Mouse (Mus musculus): ENCODE measurements around the gene Hadh. TPM values are rescaled to one million over a fixed set of nuclear protein-coding genes. Genes with fewer than 3 reads are reported as not detected.

Hadh gene
- polyA plus RNA-seq, 1 experiment from 2014 or later = 19.7 TPM

DNA sequence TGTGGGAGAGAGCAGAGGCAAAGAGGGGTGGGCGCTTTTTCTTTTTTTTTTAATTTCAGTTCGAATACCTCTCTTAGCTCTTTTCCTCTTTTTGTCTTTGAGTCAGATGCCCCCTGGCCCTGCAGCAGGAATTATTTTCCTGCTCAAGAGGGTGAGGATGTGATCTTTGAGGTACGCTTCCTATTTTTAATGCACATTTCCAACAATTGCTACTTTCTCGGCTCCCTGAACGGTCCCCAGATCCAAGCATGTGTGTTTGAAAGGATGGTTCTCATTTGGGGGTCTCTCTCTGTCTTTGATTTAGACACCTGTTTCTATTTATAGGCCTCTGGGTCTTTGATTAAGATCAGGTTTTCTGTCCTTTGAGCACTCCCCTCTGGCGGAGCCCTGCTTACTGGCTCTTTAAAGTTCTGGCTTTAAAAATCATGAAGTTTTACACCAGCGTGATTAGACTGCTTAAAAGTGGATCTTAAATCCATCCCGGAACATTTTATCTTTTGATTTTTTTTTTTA is 75.3 kb downstream of the Hadh start:
- H3K4me3 ChIP-seq (ENCODE audit: low read depth, low read length) = no peak overlapping the region
- ATAC-seq = no peak
- peaks cover 5% of the 10 kb centered on the region; the same call in 1 of the 2 replicates for H3K4me1 ChIP-seq (ENCODE audit: control insufficient read depth, insufficient read depth, low read length)
- no peak overlapping the region for H3K4me2 ChIP-seq (ENCODE audit: low read length)
- H3K36me3 ChIP-seq (ENCODE audit: control insufficient read depth, insufficient read depth, low read length) = no peaks in the 10 kb centered on the region
- peak overlapping the region; percentile 40; the same call in 1 of the 2 replicates for H3K27ac ChIP-seq (ENCODE audit: low read length)
- H3K27me3 ChIP-seq (ENCODE audit: control insufficient read depth, insufficient read depth, low read depth, low read length) = no peaks in the 10 kb centered on the region
- WGBS = 58% methylated on average over 8 of the region's 8 CpGs
- no peaks in the 10 kb centered on the region for H3K9me3 ChIP-seq (replicated peaks; ENCODE audit: control insufficient read depth, low read length, poor library complexity, severe bottlenecking)
- H3K9ac ChIP-seq (ENCODE audit: low read depth, low read length) = no peak overlapping the region

- peak overlapping the region; percentile 40 for H3K27ac ChIP-seq (ENCODE audit: low read length)
- ATAC-seq = peak; percentile 46; the same call in 1 of the 2 replicates
- 52% methylated on average over 10 of the region's 10 CpGs for WGBS
Observed at GRCm38 (mm10) chr3:131196050-131196449, 75.9 kb downstream of the Hadh start.

GRCm38 (mm10) chr3:131191454-131191853 is 80.4 kb downstream of the Hadh start:
- Histone ChIP-seq H3K9ac (ENCODE audit: low read depth, low read length) (no peak overlapping the region), H3K27me3 (ENCODE audit: control insufficient read depth, insufficient read depth, low read depth, low read length) (no peaks in the 10 kb centered on the region), H3K36me3 (ENCODE audit: control insufficient read depth, insufficient read depth, low read length) (no peaks in the 10 kb centered on the region), H3K4me2 (ENCODE audit: low read length) (no peak overlapping the region), H3K4me1 (ENCODE audit: control insufficient read depth, insufficient read depth, low read length) (peaks cover 7% of the 10 kb centered on the region; the same call in 1 of the 2 replicates), H3K9me3 (replicated peaks; ENCODE audit: control insufficient read depth, low read length, poor library complexity, severe bottlenecking) (no peaks in the 10 kb centered on the region), H3K4me3 (ENCODE audit: low read depth, low read length) (no peak overlapping the region), H3K27ac (ENCODE audit: low read length) (no peak overlapping the region)
- 73% methylated on average over 7 of the region's 7 CpGs for WGBS
- no peak for ATAC-seq

More at GRCm38 (mm10) chr3:131196050-131196449, 75.9 kb downstream of the Hadh start:
- no peaks in the 10 kb centered on the region for H3K36me3 ChIP-seq (ENCODE audit: control insufficient read depth, insufficient read depth, low read length)
- no peak overlapping the region for H3K4me3 ChIP-seq (ENCODE audit: low read depth, low read length)
- H3K4me2 ChIP-seq (ENCODE audit: low read length) = no peak overlapping the region
- peaks cover 5% of the 10 kb centered on the region; the same call in 1 of the 2 replicates for H3K4me1 ChIP-seq (ENCODE audit: control insufficient read depth, insufficient read depth, low read length)
- no peaks in the 10 kb centered on the region for H3K9me3 ChIP-seq (replicated peaks; ENCODE audit: control insufficient read depth, low read length, poor library complexity, severe bottlenecking)
- H3K9ac ChIP-seq (ENCODE audit: low read depth, low read length) = no peak overlapping the region
- H3K27me3 ChIP-seq (ENCODE audit: control insufficient read depth, insufficient read depth, low read depth, low read length) = no peaks in the 10 kb centered on the region

DNA sequence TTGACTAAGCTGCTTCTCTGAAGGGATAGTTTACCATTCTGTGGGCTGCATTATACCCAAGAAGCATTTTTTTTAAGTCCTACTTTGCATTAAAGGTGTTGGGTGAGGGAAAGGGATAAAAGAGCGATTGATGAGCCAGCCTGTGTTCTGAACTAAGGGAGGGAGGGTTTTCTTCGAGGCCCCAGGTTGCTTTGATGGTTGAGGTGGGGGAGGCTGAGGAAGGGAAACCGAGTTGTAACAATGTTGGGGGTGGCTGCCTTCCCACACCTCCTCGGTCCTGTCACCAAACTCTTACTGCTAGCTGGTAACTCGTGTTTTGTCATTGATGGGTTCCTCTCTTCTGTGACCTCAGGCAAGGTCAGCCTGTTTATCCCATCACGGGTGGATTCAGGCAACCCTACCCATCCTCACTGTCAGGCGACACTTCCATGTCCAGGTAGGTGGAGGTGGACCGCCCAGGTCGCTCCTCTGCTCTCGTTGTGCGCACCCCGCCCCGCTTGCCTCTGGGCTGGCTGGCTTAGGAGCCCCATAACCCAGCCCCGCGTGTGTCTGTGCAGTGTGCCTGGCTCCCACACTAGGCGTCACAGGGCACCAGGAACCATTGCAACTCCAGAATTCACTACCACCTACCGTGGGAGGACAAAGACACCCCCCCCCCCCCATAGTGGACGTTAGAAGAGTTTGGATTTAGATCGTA is 81.1 kb downstream of the Hadh start:
- 86% methylated on average over 19 of the region's 19 CpGs for WGBS
- no peak overlapping the region for H3K27ac ChIP-seq (ENCODE audit: low read length)
- H3K4me3 ChIP-seq (ENCODE audit: low read depth, low read length) = no peak overlapping the region
- H3K9me3 ChIP-seq (replicated peaks; ENCODE audit: control insufficient read depth, low read length, poor library complexity, severe bottlenecking) = no peaks in the 10 kb centered on the region
- H3K4me1 ChIP-seq (ENCODE audit: control insufficient read depth, insufficient read depth, low read length) = 0 out of 2 replicates have a peak, but pooled peaks cover 4% of the 10 kb centered on the region
- ATAC-seq = 0 out of 2 replicates have a peak, but pooled peaks have one; percentile 29
- H3K36me3 ChIP-seq (ENCODE audit: control insufficient read depth, insufficient read depth, low read length) = no peaks in the 10 kb centered on the region
- H3K4me2 ChIP-seq (ENCODE audit: low read length) = no peak overlapping the region
- H3K9ac ChIP-seq (ENCODE audit: low read depth, low read length) = no peak overlapping the region
- H3K27me3 ChIP-seq (ENCODE audit: control insufficient read depth, insufficient read depth, low read depth, low read length) = no peaks in the 10 kb centered on the region

DNA sequence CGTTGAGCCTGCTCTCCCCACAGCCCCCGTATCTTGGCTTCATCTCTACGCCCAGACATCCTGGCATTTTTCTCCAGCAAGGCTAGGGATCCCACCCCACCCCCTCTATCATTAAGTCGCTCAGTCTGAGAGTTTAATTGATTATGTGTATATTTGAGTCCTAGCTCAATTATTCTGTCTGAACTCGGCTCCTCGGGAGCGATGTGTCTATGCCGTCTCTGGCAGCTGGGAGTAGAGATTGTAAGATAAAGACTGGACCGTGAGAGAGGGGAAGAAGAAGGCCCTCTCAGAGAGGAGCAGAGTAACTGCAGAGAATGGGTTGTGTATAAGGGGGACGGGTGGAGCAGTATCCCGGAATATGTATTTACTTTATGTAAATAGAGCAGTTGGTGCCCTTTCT is 81.7 kb downstream of the Hadh start:
- H3K36me3 ChIP-seq (ENCODE audit: control insufficient read depth, insufficient read depth, low read length) = no peaks in the 10 kb centered on the region
- 63% methylated on average over 11 of the region's 11 CpGs for WGBS
- 0 out of 2 replicates have a peak, but pooled peaks cover 4% of the 10 kb centered on the region for H3K4me1 ChIP-seq (ENCODE audit: control insufficient read depth, insufficient read depth, low read length)
- H3K27ac ChIP-seq (ENCODE audit: low read length) = no peak overlapping the region
- no peak for ATAC-seq
- H3K27me3 ChIP-seq (ENCODE audit: control insufficient read depth, insufficient read depth, low read depth, low read length) = no peaks in the 10 kb centered on the region
- H3K4me2 ChIP-seq (ENCODE audit: low read length) = no peak overlapping the region
- H3K4me3 ChIP-seq (ENCODE audit: low read depth, low read length) = no peak overlapping the region
- no peak overlapping the region for H3K9ac ChIP-seq (ENCODE audit: low read depth, low read length)
- no peaks in the 10 kb centered on the region for H3K9me3 ChIP-seq (replicated peaks; ENCODE audit: control insufficient read depth, low read length, poor library complexity, severe bottlenecking)

DNA sequence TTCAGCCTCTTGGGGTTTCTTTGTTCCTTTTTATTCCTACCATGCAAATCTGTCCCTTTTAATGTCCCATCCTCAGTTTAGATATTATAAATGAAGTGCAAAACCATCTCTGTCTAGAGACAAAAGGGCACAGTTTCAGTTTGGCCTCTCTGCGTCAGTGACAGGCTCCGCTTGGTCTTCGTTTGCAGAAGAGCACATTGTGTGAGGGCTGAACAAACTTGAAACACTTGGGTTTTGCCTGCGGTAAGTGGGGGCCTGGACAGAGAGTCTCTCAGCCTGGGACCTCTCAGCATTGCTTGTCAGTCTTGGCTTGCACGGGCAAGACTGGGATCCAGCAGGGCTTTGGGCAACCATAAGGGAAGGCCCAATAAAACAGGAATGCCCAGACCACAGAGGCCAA is 85.7 kb downstream of the Hadh start:
- Histone ChIP-seq H3K9me3 (replicated peaks; ENCODE audit: control insufficient read depth, low read length, poor library complexity, severe bottlenecking) (no peaks in the 10 kb centered on the region), H3K4me3 (ENCODE audit: low read depth, low read length) (no peak overlapping the region), H3K9ac (ENCODE audit: low read depth, low read length) (no peak overlapping the region), H3K36me3 (ENCODE audit: control insufficient read depth, insufficient read depth, low read length) (no peaks in the 10 kb centered on the region), H3K27ac (ENCODE audit: low read length) (no peak overlapping the region), H3K4me2 (ENCODE audit: low read length) (no peak overlapping the region), H3K4me1 (ENCODE audit: control insufficient read depth, insufficient read depth, low read length) (peaks cover 6% of the 10 kb centered on the region), H3K27me3 (ENCODE audit: control insufficient read depth, insufficient read depth, low read depth, low read length) (no peaks in the 10 kb centered on the region)
- no peak for ATAC-seq
- 80% methylated on average over 5 of the region's 5 CpGs for WGBS

Other genes with a start within 250 kb of the Hadh start
- gene Lef1, start 161.6 kb downstream of the Hadh start, polyA plus RNA-seq (2015; fragmentation: Nextera tagmentation; extraction: Ambion mirVana) = 67.6 and 81.3 TPM in 2 replicates
- 7.7 and 8.1 TPM in 2 replicates for gene Cyp2u1, start 31.1 kb upstream of the Hadh start, polyA plus RNA-seq (2015; fragmentation: Nextera tagmentation; extraction: Ambion mirVana)
- 1.3 and 1.6 TPM in 2 replicates for gene Sgms2, start 219.3 kb upstream of the Hadh start, polyA plus RNA-seq (2015; fragmentation: Nextera tagmentation; extraction: Ambion mirVana)